Mouse (Mus musculus) C2C12 (cell line): ENCODE data around the gene Grid1.

Experiments
- CEBPB ChIP-seq: IDR thresholded peaks from one replicate; pipeline ENCODE4 v1.6.1; 2011; ENCODE audit warnings: low read depth, mild to moderate bottlenecking, control low read depth, moderate library complexity
- CTCF ChIP-seq: IDR thresholded peaks from one replicate; pipeline ENCODE4 v1.5.1; 2011; ENCODE audit not compliant: control insufficient read depth, insufficient read depth, insufficient read length
- MAX ChIP-seq: IDR thresholded peaks from one replicate; pipeline ENCODE4 v1.6.1; 2011; ENCODE audit warnings: mild to moderate bottlenecking, control low read depth
- MYOD1 ChIP-seq: IDR thresholded peaks from one replicate; pipeline ENCODE4 v1.6.1; 2011; ENCODE audit warnings: low read depth; ENCODE audit not compliant: control insufficient read depth, insufficient read length
- USF1 ChIP-seq: IDR thresholded peaks from one replicate; pipeline ENCODE4 v1.6.1; 2011; ENCODE audit warnings: low read depth, mild to moderate bottlenecking, control low read depth, moderate library complexity

DNA sequence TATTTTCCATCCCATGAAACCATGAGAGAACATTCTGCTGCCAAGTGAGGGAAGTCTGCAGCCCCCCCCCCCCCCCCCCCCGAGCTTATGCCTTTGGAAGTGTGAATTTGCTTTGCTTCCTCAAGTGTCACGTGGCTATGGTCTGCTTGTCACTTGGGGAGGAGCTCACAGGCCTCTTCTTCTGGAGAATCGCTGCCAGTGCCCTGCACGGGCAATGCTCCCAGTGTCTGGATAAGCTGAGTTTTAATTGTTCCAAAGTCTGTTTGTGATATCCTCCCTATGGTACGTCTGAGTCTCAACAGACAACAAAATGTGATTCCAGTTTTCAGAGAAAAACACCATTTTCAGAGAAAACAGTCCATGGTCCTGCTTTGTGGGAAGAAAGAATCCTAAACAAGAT, 682.4 kb downstream of the Grid1 start:
- TF ChIP-seq CTCF (no peak), CEBPB (no peak), USF1 (no peak), MAX (no peak), MYOD1 (no peak)
